Mouse (Mus musculus) MEL (cell line): Measurements from ENCODE around the gene Macf1. TPM values are rescaled to one million over a fixed set of nuclear protein-coding genes. Genes with fewer than 3 reads are reported as not detected.

ENCODE experiments used
- DNase-seq: peaks from one replicate; pipeline ENCODE4 v3.0.0; 2011; ENCODE audit warnings: low read depth, low spot score
- H3K27ac ChIP-seq: 2 replicates; pipeline ENCODE4 v1.5.1; 2012; ENCODE audit warnings: low read depth, mild to moderate bottlenecking, control low read depth, low read length, moderate library complexity; ENCODE audit not compliant: control insufficient read depth
- H3K27me3 ChIP-seq, 2 experiments: fragments of 150-350 bp in 1 of 2; sonication (generic) in 1 of 2; 2 replicates each; pipeline ENCODE4 v1.6.1; 2012; ENCODE audit warnings: low read length in 2 of 2, mild to moderate bottlenecking in 2 of 2, improper control_type of control experiment in 1 of 2, moderate library complexity in 1 of 2; ENCODE audit not compliant: insufficient read depth in 2 of 2, control insufficient read depth in 1 of 2
- H3K36me3 ChIP-seq, 2 experiments: 2 replicates each; pipeline ENCODE4 v1.6.1; 2012 to 2014; ENCODE audit warnings: low read length in 2 of 2, improper control_type of control experiment in 1 of 2, inconsistent platforms in 1 of 2, mild to moderate bottlenecking in 1 of 2; ENCODE audit not compliant: insufficient read depth in 2 of 2, control insufficient read depth in 1 of 2
- H3K4me1 ChIP-seq, 2 experiments: fragments of 150-350 bp in 1 of 2; sonication (generic) in 1 of 2; 2 replicates each; pipeline ENCODE4 v1.6.1; 2012; ENCODE audit warnings: low read length in 2 of 2, improper control_type of control experiment in 1 of 2, mild to moderate bottlenecking in 1 of 2; ENCODE audit not compliant: insufficient read depth in 2 of 2, control insufficient read depth in 1 of 2
- H3K4me3 ChIP-seq, 2 experiments: fragments of 150-350 bp in 1 of 2; sonication (generic) in 1 of 2; 2 replicates each; pipeline ENCODE4 v1.5.1; 2012; ENCODE audit warnings: low read depth in 2 of 2, low read length in 2 of 2, mild to moderate bottlenecking in 2 of 2, moderate library complexity in 2 of 2, control low read depth in 1 of 2, improper control_type of control experiment in 1 of 2; ENCODE audit not compliant: control insufficient read depth in 1 of 2, insufficient read depth in 1 of 2
- H3K79me2 ChIP-seq: 2 replicates; pipeline ENCODE4 v1.6.1; 2012; ENCODE audit warnings: mild to moderate bottlenecking, low read length, moderate library complexity; ENCODE audit not compliant: control insufficient read depth, poor library complexity, insufficient read depth
- H3K9ac ChIP-seq: 2 replicates; pipeline ENCODE4 v1.6.1; 2012; ENCODE audit warnings: low read depth, mild to moderate bottlenecking, control low read depth, low read length, moderate library complexity; ENCODE audit not compliant: control insufficient read depth, poor library complexity, severe bottlenecking
- H3K9me3 ChIP-seq: fragments of 150-350 bp; sonication (generic); replicated peaks from 2 replicates; pipeline ENCODE4 v1.6.1; 2012; ENCODE audit warnings: mild to moderate bottlenecking, low read length, improper control_type of control experiment, moderate library complexity; ENCODE audit not compliant: insufficient read depth
- BHLHE40 ChIP-seq: IDR thresholded peaks from 2 replicates; pipeline ENCODE4 v1.6.1; 2012; ENCODE audit warnings: low read depth, mild to moderate bottlenecking, inconsistent platforms, low read length, improper control_type of control experiment, borderline replicate concordance
- CHD1 ChIP-seq: IDR thresholded peaks from 2 replicates; pipeline ENCODE4 v1.6.1; 2012; ENCODE audit warnings: low read depth, mild to moderate bottlenecking, inconsistent platforms, low read length, improper control_type of control experiment
- CHD2 ChIP-seq: IDR thresholded peaks from 2 replicates; pipeline ENCODE4 v1.6.1; 2011; ENCODE audit warnings: low read length, improper control_type of control experiment
- CTCF ChIP-seq, 3 experiments: IDR thresholded peaks in 2 of 3; conservative IDR thresholded peaks in 1 of 3; 2 replicates each; pipeline ENCODE4 v1.5.1; 2011 to 2012; ENCODE audit warnings: low read length in 3 of 3, low read depth in 2 of 3, mild to moderate bottlenecking in 2 of 3, improper control_type of control experiment in 1 of 3, inconsistent platforms in 1 of 3, mixed read lengths in 1 of 3, moderate library complexity in 1 of 3; ENCODE audit not compliant: control insufficient read depth in 1 of 3, insufficient read depth in 1 of 3, poor library complexity in 1 of 3, severe bottlenecking in 1 of 3
- E2F4 ChIP-seq: IDR thresholded peaks from 2 replicates; pipeline ENCODE4 v1.6.1; 2011; ENCODE audit warnings: low read depth, low read length, improper control_type of control experiment, borderline replicate concordance
- ELF1 ChIP-seq: IDR thresholded peaks from 2 replicates; pipeline ENCODE4 v1.6.1; 2014; ENCODE audit warnings: low read depth, mild to moderate bottlenecking, inconsistent platforms, low read length, improper control_type of control experiment, moderate library complexity
- EP300 ChIP-seq, 2 experiments: IDR thresholded peaks; 2 replicates each; pipeline ENCODE4 v1.6.1; 2011; ENCODE audit warnings: improper control_type of control experiment in 2 of 2, low read length in 2 of 2, low read depth in 1 of 2, mild to moderate bottlenecking in 1 of 2
- ETS1 ChIP-seq: IDR thresholded peaks from 2 replicates; pipeline ENCODE4 v1.6.1; 2012; ENCODE audit warnings: low read depth, mild to moderate bottlenecking, inconsistent platforms, low read length, improper control_type of control experiment, moderate library complexity
- GABPA ChIP-seq: IDR thresholded peaks from 2 replicates; pipeline ENCODE4 v1.6.1; 2012; ENCODE audit warnings: low read depth, mild to moderate bottlenecking, inconsistent platforms, low read length, improper control_type of control experiment, moderate library complexity
- JUND ChIP-seq: IDR thresholded peaks from 2 replicates; pipeline ENCODE4 v1.6.1; 2011; ENCODE audit warnings: low read depth, mild to moderate bottlenecking, improper control_type of control experiment, low read length
- MAFK ChIP-seq: IDR thresholded peaks from 2 replicates; pipeline ENCODE4 v1.6.1; 2011; ENCODE audit warnings: low read depth, mild to moderate bottlenecking, low read length, improper control_type of control experiment, borderline replicate concordance
- MAX ChIP-seq: IDR thresholded peaks from 2 replicates; pipeline ENCODE4 v1.6.1; 2011; ENCODE audit warnings: low read length, improper control_type of control experiment
- MEF2A ChIP-seq: IDR thresholded peaks from 2 replicates; pipeline ENCODE4 v1.6.1; 2014; ENCODE audit warnings: low read depth, mild to moderate bottlenecking, inconsistent platforms, low read length, improper control_type of control experiment; ENCODE audit not compliant: poor library complexity, insufficient replicate concordance, severe bottlenecking; ENCODE audit errors: extremely low read depth
- MYB ChIP-seq: IDR thresholded peaks from 2 replicates; pipeline ENCODE4 v1.6.1; 2011; ENCODE audit warnings: mild to moderate bottlenecking, low read depth, low read length, improper control_type of control experiment
- MYC ChIP-seq: IDR thresholded peaks from 2 replicates; pipeline ENCODE4 v1.6.1; 2011; ENCODE audit warnings: low read depth, mild to moderate bottlenecking, low read length, improper control_type of control experiment, moderate library complexity
- NRF1 ChIP-seq: IDR thresholded peaks from 2 replicates; pipeline ENCODE4 v1.6.1; 2014; ENCODE audit warnings: low read depth, mild to moderate bottlenecking, inconsistent platforms, low read length, improper control_type of control experiment, moderate library complexity; ENCODE audit not compliant: poor library complexity, insufficient read depth, severe bottlenecking
- POLR2AphosphoS5 ChIP-seq: IDR thresholded peaks from 2 replicates; pipeline ENCODE4 v1.6.1; 2012; ENCODE audit warnings: low read depth, borderline replicate concordance, mild to moderate bottlenecking, inconsistent platforms, low read length, moderate library complexity, mixed read lengths
- SIN3A ChIP-seq: IDR thresholded peaks from 2 replicates; pipeline ENCODE4 v1.6.1; 2012; ENCODE audit warnings: low read length, improper control_type of control experiment, inconsistent platforms
- SMC3 ChIP-seq: IDR thresholded peaks from 2 replicates; pipeline ENCODE4 v1.6.1; 2011; ENCODE audit warnings: low read depth, low read length, improper control_type of control experiment
- TAL1 ChIP-seq: IDR thresholded peaks from 2 replicates; pipeline ENCODE4 v1.6.1; 2012; ENCODE audit warnings: mild to moderate bottlenecking, inconsistent platforms, low read length, moderate library complexity, mixed read lengths
- TCF12 ChIP-seq: IDR thresholded peaks from 2 replicates; pipeline ENCODE4 v1.6.1; 2014; ENCODE audit warnings: low read depth, mild to moderate bottlenecking, inconsistent platforms, low read length, improper control_type of control experiment, moderate library complexity
- UBTF ChIP-seq: IDR thresholded peaks from 2 replicates; pipeline ENCODE4 v1.6.1; 2012; ENCODE audit warnings: low read depth, mild to moderate bottlenecking, inconsistent platforms, low read length, improper control_type of control experiment, moderate library complexity, borderline replicate concordance; ENCODE audit not compliant: insufficient read depth
- USF1 ChIP-seq: IDR thresholded peaks from 2 replicates; pipeline ENCODE4 v1.6.1; 2014; ENCODE audit warnings: low read depth, mild to moderate bottlenecking, inconsistent platforms, low read length, improper control_type of control experiment, moderate library complexity
- USF2 ChIP-seq, 2 experiments: IDR thresholded peaks; 2 replicates each; pipeline ENCODE4 v1.6.1; 2011 to 2012; ENCODE audit warnings: improper control_type of control experiment in 2 of 2, low read length in 2 of 2, borderline replicate concordance in 1 of 2, inconsistent platforms in 1 of 2, low read depth in 1 of 2, mild to moderate bottlenecking in 1 of 2; ENCODE audit not compliant: insufficient read depth in 1 of 2
- ZC3H11A ChIP-seq: IDR thresholded peaks from 2 replicates; pipeline ENCODE4 v1.6.1; 2012; ENCODE audit warnings: low read depth, mild to moderate bottlenecking, inconsistent platforms, low read length, improper control_type of control experiment
- ZKSCAN1 ChIP-seq: IDR thresholded peaks from 2 replicates; pipeline ENCODE4 v1.6.1; 2012; ENCODE audit warnings: low read depth, mild to moderate bottlenecking, inconsistent platforms, low read length, improper control_type of control experiment, moderate library complexity
- ZMIZ1 ChIP-seq: IDR thresholded peaks from 2 replicates; pipeline ENCODE4 v1.6.1; 2012; ENCODE audit warnings: low read depth, mild to moderate bottlenecking, inconsistent platforms, low read length, improper control_type of control experiment, moderate library complexity
- ZNF384 ChIP-seq: IDR thresholded peaks from 2 replicates; pipeline ENCODE4 v1.6.1; 2012; ENCODE audit warnings: low read depth, mild to moderate bottlenecking, inconsistent platforms, low read length, improper control_type of control experiment
- polyA plus RNA-seq, 2 experiments: library from polyadenylated mRNA; stranded (reverse) in 1 of 2; unstranded in 1 of 2; fragments of >175 nt in 1 of 2; fragments of >200 nt in 1 of 2; gene quantifications; 2 replicates each; pipeline versions ENCODE4 v1.2.1 to v1.2.4; 2012; ENCODE audit warnings: low replicate concordance in 2 of 2, low read depth in 1 of 2; ENCODE audit not compliant: insufficient read length in 2 of 2, insufficient read depth in 1 of 2, missing spikeins in 1 of 2
- total RNA-seq: library from RNA; depleted of rRNA; stranded (reverse); fragments of 300-350 nt; gene quantifications from 2 replicates; pipeline ENCODE4 v1.2.3, GENCODE M21; 2012

Macf1 gene
- total and polyA plus RNA-seq, 3 experiments = 18.5 to 71.4 (median 60.8) TPM

DNA sequence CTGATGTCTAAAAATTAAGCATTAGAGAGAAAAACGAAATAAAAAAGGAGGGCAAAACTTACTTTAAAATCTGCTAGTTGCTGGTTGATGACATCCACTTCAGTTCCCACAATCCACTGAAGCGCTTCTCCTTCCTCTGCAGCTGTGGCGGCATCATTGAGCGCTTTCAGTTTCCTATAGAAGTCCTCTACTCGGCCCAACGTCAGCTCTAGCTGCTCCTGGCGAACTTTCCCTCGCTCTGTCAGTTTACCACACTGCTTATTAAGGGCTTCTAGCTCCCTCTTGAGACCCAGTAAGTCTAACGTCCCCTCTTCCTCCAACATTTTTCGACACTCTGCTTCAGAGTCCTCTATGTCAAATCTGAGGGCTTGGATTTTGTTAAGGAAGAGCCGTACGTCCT, 252.2 kb downstream of the Macf1 start:
- DNase-seq = no peak
- Histone ChIP-seq H3K9me3 (no peaks in the 10 kb centered on the region), H3K4me3 (no peak overlapping the region), H3K36me3 (peaks cover 0 to 22% of the 10 kb centered on the region in 2 experiments), H3K9ac (no peak overlapping the region), H3K27ac (no peak overlapping the region), H3K4me1 (peaks cover 15 to 18% of the 10 kb centered on the region in 2 experiments), H3K79me2 (no peaks in the 10 kb centered on the region), H3K27me3 (no peaks in the 10 kb centered on the region)
- TF ChIP-seq UBTF (no peak), ETS1 (no peak), ELF1 (no peak), MYB (no peak), ZNF384 (no peak), TCF12 (no peak)

DNA sequence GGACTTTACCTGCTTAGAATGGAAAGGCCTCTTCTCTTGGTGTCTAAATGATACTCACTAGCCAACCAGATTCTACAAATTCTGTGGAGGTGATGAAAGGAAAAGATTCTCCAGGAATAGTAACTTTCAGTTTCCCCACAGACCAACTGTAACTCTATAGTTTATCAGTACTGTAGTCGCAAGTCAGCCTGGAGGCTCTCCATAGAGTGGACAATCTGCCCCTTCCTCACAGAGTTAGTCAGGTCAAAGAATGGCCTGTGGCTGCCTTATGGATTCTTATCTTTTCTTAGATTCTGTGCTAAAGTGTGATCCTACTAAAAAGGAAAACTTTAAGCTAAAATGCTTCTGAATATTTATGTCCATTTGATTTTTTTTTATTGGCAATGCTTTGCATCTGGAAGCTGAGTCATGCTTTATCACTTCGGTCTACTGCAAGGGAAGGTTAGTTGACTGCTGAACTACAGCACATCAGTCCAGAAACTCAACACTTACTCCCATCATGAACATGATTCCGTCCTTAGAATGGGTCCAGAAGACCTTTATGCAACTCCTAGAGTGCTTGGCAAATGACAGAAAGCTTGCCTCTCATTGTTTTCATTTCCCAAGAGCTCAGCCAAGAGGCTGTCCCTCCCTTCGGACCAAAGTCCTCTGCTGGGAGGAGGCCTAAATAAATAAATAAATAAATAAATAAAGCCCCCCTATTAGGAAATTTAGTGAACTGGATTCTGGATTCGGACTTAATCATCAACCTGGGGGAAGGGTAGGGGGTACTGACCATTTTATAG, 256.1 kb downstream of the Macf1 start:
- H3K27ac ChIP-seq = peak overlapping the region; percentile 99
- peaks cover 41 to 44% of the 10 kb centered on the region in 2 experiments for H3K4me1 ChIP-seq
- 0 out of 2 replicates have a peak overlapping the region, but pooled peaks have one; percentile 3 for H3K9ac ChIP-seq
- peaks cover 0 to 59% of the 10 kb centered on the region in 2 experiments; a peak in 2 of 4 replicates for H3K36me3 ChIP-seq
- H3K9me3 ChIP-seq = no peaks in the 10 kb centered on the region
- no peaks in the 10 kb centered on the region; the same call in 1 of the 2 replicates for H3K79me2 ChIP-seq
- peak overlapping the region in 1 of 2 experiments; percentile 21; a peak in 1 of 4 replicates for H3K4me3 ChIP-seq
- DNase-seq = peak; percentile 66
- no peaks in the 10 kb centered on the region for H3K27me3 ChIP-seq
- peak; percentile 71 to 74 for TF ChIP-seq EP300 (IDR thresholded peaks at IDR 0.05; ENCODE audit: low read depth in 1 of 2, low read length in 2 of 2)
- TF ChIP-seq SIN3A = no peak
- no peak for TF ChIP-seq GABPA
- TF ChIP-seq POLR2AphosphoS5 = no peak
- TF ChIP-seq MEF2A = peak; percentile 63; the same call in 1 of the 2 replicates
- no peak for TF ChIP-seq TAL1
- TF ChIP-seq USF1 = no peak
- peak; percentile 81 for TF ChIP-seq ZNF384
- TF ChIP-seq TCF12 = 0 out of 2 replicates have a peak, but pooled peaks have one; percentile 27
- TF ChIP-seq ZMIZ1 = no peak
- no peak for TF ChIP-seq ZKSCAN1
- no peak for TF ChIP-seq NRF1
- no peak for TF ChIP-seq CTCF (IDR thresholded peaks at IDR 0.05 in 2 of 3, conservative IDR thresholded peaks at IDR 0.05 in 1 of 3; ENCODE audit: control insufficient read depth in 1 of 3, insufficient read depth in 1 of 3, low read depth in 2 of 3, low read length in 3 of 3, poor library complexity in 1 of 3, severe bottlenecking in 1 of 3)
- no peak for TF ChIP-seq MAFK
- TF ChIP-seq BHLHE40 = no peak
- TF ChIP-seq ELF1 = no peak
- peak; percentile 78 for TF ChIP-seq MYB
- no peak for TF ChIP-seq E2F4
- no peak for TF ChIP-seq JUND
- TF ChIP-seq CHD1 = no peak
- TF ChIP-seq MYC = 0 out of 2 replicates have a peak, but pooled peaks have one; percentile 44
- no peak for TF ChIP-seq USF2 (IDR thresholded peaks at IDR 0.05; ENCODE audit: borderline replicate concordance in 1 of 2, insufficient read depth in 1 of 2, low read depth in 1 of 2, low read length in 2 of 2)
- TF ChIP-seq SMC3 = no peak
- TF ChIP-seq ZC3H11A = no peak
- TF ChIP-seq CHD2 = no peak
- no peak for TF ChIP-seq MAX
- TF ChIP-seq ETS1 = peak; percentile 21; the same call in 1 of the 2 replicates
